Mouse (Mus musculus): ENCODE measurements around the gene Gm27029.
"Not testable (repeated sequence)": the region's sequence is repeated elsewhere in the genome, so short reads cannot be mapped to it uniquely, and the experiment has no call there.

The Gm27029 gene

DNA sequence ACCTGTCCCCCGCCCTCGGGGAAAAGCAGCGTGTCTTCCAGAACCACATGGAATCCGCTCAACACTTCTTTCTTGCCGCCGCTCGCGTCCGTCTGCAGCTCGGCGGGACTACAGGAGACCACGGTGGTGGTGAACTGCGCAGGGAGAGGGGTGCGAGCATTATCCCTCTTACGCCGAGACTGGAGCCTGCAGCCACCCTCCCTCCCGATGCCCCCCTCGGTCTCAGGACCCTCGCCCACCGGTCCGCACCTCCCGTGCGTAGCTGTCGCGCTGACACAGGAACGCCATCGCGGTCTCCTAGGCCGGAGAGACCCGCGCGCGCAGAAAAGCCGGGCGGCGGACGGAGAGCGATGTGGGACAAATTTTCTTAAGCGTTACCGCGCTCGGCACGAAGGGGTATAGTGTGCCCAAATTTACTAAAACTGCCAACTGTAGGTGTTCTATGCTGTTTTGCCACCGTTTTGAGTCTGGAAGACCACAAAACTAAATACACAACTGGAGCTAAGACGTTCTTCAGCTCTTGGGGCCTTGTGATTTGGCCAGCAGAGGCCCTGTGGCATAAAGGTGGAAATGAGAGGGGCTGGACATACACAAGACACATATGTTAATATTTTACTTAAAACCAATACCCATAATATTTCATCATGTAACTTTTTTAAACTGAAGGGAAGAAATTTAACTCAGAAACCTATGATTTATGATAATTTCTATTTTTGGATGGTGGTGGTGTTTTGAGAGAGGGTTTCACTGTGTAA, 7.3 kb downstream of the Gm27029 start, which contains the start of gene Aarsd1:
Gene Aarsd1 (minus strand): TSS at position 515 of the 755 bp plus-strand sequence.
- peak; percentile 85 to 94 for DNase-seq

- no peak for DNase-seq
Measured at GRCm38 (mm10) chr11:101416433-101417100, 8.0 kb downstream of the Gm27029 start.

- DNase-seq = no peak
Measured at GRCm38 (mm10) chr11:101415306-101415705, 9.3 kb downstream of the Gm27029 start.

- DNase-seq = peak; percentile 56 to 64
Measured at GRCm38 (mm10) chr11:101395110-101395509, 29.5 kb downstream of the Gm27029 start.

DNA sequence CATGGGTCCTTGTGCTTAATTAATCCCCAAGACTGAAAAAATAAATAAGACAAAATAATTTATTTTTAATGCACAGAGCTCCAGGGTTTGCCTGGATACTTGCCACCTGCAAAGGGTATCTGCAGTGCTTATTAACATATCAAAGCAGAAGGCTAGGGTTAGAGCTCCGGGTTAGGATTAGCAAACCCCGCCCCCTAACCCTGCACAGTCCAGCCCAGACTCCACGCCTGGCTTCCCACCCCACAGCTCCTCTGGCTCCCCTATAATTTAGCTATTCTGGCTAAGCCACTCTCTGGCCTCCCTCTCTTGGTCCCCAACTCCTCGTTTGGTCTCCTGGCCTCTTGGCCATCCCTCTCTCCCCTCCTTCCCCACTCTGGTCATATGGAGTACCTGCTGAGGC, 42.8 kb downstream of the Gm27029 start:
- DNase-seq = no peak

DNA sequence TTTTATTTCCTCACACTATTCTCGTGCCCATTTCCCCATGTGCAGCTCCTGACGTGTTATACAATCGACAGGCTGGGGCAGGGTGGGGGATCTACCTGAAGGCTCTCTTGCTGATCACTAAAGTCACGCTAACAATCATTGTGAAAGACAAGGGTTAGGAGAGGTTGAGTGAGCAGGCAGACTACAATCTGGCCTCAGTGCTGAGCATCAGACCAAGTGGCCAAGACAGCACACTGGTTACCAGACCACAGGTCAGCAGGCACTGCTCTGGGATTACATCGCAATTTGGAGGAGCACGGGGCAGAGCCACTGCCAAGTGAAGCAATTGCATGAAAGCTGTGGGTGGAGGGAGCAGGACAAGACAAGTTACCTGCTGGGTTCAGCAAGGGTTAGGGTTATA, 45.7 kb downstream of the Gm27029 start:
- no peak for DNase-seq

- not testable (repeated sequence) for DNase-seq
Measured at GRCm38 (mm10) chr11:101378196-101378595, 46.4 kb downstream of the Gm27029 start.

- DNase-seq = no peak
Measured at GRCm38 (mm10) chr11:101374421-101374938, 50.1 kb downstream of the Gm27029 start.

DNA sequence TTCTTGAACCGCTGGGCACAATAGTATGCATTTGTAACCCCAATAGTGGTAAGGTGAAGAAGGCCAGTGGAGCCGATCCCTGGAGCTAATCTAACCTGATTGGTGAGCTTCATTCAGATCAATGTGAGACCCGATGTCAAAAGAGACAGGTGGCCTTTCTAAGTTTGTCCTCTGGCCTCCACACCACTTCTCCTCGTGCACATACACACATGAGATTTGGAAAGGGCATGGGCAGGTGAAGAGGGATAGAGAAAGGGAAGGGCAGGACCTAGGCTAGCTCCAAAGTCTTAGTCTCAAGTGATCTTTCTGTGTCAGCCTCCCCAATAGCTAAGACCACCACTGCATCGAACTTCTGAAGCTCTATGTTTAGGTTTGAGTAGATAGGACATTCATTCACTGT, 54.5 kb downstream of the Gm27029 start:
- DNase-seq = no peak

- DNase-seq = no peak
Measured at GRCm38 (mm10) chr11:101367326-101367935, 57.2 kb downstream of the Gm27029 start, which contains the start of gene G6pc. Gene G6pc, plus strand, starts transcription at chr11:101367561.

GRCm38 (mm10) chr11:101364531-101364931, 60.1 kb downstream of the Gm27029 start:
- DNase-seq = no peak

- no peak for DNase-seq
Measured at GRCm38 (mm10) chr11:101360651-101361113, 63.9 kb downstream of the Gm27029 start.

- no peak for DNase-seq
Measured at GRCm38 (mm10) chr11:101359776-101360175, 64.8 kb downstream of the Gm27029 start.

- no peak for DNase-seq
Measured at GRCm38 (mm10) chr11:101357505-101358182, 67.0 kb downstream of the Gm27029 start.

Data from cerebellum, adult 18-20 months (tissue).